Mouse (Mus musculus): ENCODE results near the gene Slc9a9.

GRCm38 (mm10) chr9:95055843-95056242 is 386.1 kb downstream of the Slc9a9 start:
- TF ChIP-seq CTCF (IDR thresholded peaks at IDR 0.05; ENCODE audit: extremely low read depth, insufficient read depth, low read length) = no peak
- TF ChIP-seq POLR2A (IDR thresholded peaks at IDR 0.05; ENCODE audit: extremely low read depth, insufficient read depth, low read length) = no peak
